Mouse (Mus musculus) lung, adult 18-20 months (tissue): Measurements from ENCODE around the gene Trnp1.

Source experiments
- DNase-seq, 2 experiments: peaks; one replicate each; pipeline ENCODE4 v3.0.0; 2022; ENCODE audit warnings: mixed read lengths in 2 of 2

The Trnp1 gene

DNA sequence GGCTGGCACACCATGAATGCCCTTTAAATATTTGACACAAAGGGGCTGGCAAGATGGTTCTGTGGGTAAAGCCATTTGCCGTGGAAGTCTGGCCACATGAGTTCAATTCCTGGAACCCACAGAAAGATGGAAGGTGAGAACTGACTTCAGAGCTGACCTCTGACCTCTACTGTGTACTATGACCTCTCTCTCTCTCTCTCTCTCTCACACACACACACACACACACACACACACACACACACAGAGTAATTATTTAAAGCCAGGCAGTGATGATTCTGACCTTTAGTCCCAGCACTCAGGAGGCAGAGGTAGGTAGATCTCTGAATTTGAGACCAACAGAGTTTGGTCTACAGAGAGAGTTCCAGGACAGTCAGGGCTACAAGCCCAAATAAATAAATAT lies 38.3 kb downstream of the Trnp1 start:
- no peak for DNase-seq

DNA sequence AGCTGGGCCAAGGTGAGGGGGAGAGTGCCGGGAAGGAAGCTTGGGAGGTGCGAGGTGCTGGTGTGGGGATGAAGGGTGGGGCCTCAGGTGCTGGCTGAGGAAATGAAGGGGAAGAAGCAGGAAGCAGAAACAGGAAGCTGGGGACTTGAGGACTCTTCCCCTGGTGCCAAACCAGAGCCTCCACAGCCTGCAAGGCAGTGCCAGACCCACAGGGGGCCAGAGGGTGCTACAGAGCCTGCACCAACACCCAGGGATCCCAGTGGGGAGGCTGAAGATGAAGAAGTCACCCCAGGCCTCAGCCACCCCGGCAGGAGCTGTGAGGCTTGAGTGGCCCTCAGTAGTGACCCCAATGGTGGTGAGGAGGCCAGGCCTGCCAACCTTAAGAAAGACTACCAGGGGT lies 40.3 kb downstream of the Trnp1 start:
- no peak for DNase-seq

DNA sequence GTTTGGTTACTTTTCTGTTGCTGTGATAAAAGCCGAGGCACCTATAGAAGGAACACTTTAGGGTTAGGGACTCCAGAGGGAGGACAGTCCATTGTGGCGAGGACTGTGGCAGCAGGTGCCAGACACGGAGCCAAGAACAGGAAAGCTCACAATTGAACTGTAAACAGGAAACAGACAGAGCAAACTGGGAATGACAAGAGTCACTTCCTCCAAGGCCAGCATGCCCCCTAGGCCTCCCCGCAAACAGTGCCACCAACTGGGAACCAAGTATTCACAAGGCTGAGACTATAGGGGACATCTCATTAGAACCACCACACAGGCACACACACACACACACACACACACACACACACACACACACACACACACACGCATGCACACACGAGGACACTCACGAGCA lies 45.9 kb downstream of the Trnp1 start:
- DNase-seq = peak in 1 of 2 experiments; percentile 27

DNA sequence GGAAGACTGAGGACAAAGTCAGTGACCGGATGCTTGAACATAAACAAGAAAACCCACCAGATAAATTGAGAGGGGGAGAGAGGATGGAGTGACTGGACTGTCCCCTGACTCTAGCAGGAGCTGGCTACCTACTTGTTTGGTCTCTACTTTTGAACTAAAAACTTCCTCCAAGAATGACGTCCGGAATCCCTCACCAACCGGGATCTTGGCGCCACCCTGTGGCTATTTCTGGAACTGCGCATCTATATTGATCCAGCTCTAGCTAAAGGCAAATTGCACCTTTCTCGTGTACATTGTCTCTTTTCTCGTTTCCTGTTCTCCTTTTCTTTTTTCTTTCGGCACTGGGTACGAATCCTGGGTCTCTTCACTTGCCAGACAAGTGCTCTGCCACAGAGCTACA lies 46.8 kb downstream of the Trnp1 start:
- peak; percentile 70 to 78 for DNase-seq

DNA sequence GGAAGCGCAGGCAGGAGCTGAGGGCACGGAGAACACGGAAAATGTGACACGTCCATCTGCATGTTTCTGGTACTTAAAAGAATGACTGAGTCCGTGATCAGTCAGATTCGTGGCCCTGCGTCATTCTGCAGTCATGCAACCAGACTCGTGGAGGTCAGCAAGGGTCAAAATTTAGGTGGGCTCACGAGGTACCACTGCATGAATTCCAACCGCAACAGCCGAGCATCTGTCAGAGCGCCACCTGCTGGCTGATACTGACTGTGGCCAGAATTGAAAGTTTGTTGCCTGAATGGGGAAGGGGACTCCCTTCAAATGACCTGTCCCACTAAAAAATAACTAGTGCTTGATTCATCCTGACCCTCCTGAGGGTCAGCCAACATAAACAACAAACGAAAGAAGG lies 48.6 kb downstream of the Trnp1 start:
- no peak for DNase-seq

DNA sequence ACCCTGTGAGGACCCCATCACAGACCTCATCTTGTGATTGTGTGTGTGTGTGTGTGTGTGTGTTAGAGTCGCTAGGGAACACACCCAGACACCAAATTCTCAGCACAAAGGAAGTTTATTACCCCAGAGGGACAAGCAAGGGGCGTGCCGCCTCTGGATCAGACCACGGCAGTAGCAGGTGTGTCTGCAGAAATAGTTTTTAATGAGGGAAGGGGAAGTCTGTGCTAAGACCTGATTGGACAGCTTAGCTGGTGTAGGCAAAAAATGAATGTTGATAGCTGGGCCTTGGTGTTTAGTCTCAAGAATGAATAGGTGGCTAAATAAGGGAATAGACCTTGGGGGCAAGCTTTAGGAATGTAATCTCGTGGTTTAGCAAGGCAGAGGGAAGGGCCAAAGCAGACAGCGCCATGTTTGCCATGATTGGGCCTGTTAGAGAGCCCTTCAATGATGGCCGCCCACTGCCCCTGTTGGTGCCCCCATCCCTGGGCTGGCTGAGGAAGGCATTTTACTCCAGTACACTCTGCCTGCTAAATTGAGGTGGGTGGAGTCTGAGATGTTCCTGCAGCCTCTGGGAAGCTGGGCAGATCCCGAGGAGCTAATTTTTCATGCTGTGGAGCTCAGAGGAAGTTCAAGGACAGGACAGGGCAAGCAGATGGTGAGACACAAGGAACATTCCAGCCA lies 49.5 kb downstream of the Trnp1 start:
- DNase-seq = no peak

DNA sequence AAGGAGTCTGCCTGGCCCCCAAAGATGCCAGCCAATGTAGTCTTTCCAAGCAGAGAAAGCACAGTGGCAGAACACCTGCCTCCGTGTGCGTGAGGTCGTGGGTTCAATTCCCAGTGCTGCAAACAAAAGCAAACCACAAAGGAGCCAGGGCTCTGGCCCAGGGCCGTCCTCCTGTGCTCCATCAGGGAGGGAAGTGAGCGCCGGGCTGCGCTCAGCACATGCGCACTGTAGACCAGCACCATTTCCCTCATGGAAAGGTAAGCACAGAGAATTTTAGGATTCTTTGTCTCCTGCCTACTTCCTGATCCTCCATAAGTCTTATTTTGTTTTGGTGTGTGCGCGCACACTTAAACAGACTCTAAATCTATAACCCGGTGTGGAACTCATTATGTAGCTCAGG lies 50.4 kb downstream of the Trnp1 start:
- no peak for DNase-seq

DNA sequence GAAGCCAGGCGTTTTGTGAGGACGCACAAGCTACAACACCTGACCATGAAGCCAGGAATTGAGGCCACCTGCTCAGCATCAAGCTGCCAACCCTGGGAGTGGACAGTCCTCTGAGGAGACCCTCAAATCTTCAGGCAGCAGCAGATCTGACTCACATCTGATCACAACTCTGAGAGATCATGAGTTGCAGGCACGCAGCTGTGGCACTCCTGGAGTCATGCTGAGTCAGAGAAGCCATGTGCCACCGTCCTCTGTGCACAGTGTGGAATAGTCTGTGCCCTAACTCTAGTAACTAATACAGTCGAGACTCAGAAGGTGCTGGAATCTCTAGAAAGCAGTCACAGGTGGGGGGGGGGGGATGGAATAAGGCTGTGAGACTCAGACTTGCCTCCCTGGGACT lies 51.0 kb downstream of the Trnp1 start:
- no peak for DNase-seq

DNA sequence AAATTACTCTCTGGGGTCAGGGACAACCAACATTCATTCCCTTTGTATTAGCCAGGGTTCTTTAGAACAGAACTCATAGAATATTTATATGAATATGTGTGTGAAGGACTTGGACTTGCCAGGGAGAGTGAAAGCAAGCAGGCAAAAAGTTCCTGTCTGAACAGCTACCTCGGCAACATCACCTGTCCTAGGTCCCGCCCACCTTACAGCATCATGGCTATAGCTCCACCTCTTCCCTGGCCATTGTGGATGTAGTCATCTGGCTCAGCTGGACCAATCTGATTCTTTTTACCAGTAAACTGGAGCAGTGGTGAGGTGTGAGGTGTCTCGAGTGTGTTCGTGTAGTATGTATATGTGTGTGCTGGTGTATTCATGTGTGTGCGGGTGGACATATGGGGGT lies 52.6 kb downstream of the Trnp1 start:
- no peak for DNase-seq

DNA sequence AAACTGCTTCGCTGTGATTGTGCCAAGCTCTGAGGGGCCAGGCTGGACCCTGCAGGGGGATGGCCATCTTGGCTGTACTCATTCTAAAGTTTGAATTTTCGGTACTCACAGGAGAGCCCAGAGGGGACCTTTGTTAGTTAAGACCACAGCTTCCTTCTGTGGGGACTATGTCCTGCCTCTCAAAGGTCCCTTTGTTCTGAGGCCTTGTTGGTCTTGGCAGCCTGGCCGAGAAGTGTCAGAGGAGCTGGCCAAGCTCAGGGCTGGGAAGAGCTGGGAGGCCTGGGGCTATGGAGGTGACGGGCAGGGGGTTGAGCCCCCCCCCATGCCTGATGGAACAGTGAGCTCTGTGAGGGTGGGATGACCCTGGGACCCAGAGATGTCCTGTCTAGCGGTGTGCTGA lies 55.3 kb downstream of the Trnp1 start:
- DNase-seq = no peak

DNA sequence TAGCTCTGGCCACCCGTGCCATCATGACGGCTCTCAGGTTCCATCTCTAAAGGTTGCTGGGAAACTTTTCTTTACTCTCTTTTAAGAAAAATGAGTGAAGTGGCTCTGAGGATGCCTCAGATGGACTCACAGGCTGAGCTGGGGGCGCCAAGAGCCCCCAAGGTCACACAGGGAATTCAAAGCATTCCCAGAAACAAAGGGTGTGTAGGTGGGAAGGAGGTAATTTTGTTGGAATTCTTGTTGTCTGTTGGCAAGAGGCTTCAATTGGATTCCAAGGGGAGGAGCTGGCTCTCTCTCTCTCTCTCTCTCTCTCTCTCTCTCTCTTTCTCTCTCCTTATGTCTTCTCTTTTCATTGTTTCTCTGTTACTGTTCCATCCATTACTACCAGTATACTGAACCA lies 56.2 kb downstream of the Trnp1 start:
- DNase-seq = no peak
